Mouse (Mus musculus) brain, embryonic 14.5 days (tissue): ENCODE data around the gene Hoxd13.

Source experiments
- CTCF ChIP-seq: fragments of 200-500 bp; IDR thresholded peaks from 2 replicates; pipeline ENCODE4 v1.5.1; 2012; ENCODE audit warnings: inconsistent platforms, mild to moderate bottlenecking, moderate library complexity, borderline replicate concordance; ENCODE audit not compliant: insufficient read depth, insufficient read length; ENCODE audit errors: extremely low read depth
- POLR2A ChIP-seq: fragments of 200-500 bp; IDR thresholded peaks from 2 replicates; pipeline ENCODE4 v1.6.1; 2012; ENCODE audit warnings: mild to moderate bottlenecking, inconsistent platforms, borderline replicate concordance; ENCODE audit not compliant: poor library complexity, insufficient read depth, insufficient read length, severe bottlenecking; ENCODE audit errors: extremely low read depth

GRCm38 (mm10) chr2:74691022-74691951 is 23.2 kb downstream of the Hoxd13 start, which contains the start of gene Hoxd10:
- TF ChIP-seq POLR2A (no peak), CTCF (peak; percentile 46)
